Mouse (Mus musculus) frontal cortex, adult 2 months (tissue): ENCODE measurements around the gene Cmip. TPM values are rescaled to one million over a fixed set of nuclear protein-coding genes. Genes with fewer than 3 reads are reported as not detected.

ENCODE experiments used
- DNase-seq, 2 experiments: peaks; one replicate each; pipeline ENCODE4 v3.0.0; 2022; ENCODE audit warnings: low spot score in 1 of 2; ENCODE audit errors: extremely low spot score in 1 of 2
- polyA plus RNA-seq: library from polyadenylated mRNA; depleted of rRNA; stranded (reverse); fragments of >200 nt; gene quantifications from 2 replicates; pipeline ENCODE4 v1.2.3, GENCODE M21; 2012

Gene Cmip
- polyA plus RNA-seq, 1 experiment, result 159 TPM

- no peak for DNase-seq
These were observed 111.9 kb downstream of the Cmip start for GRCm38 (mm10) chr8:117368781-117369180.

GRCm38 (mm10) chr8:117370009-117370408 is 113.1 kb downstream of the Cmip start:
- no peak for DNase-seq

GRCm38 (mm10) chr8:117371189-117371588 is 114.3 kb downstream of the Cmip start:
- no peak for DNase-seq

- peak; percentile 55 to 73 for DNase-seq
These were observed 115.2 kb downstream of the Cmip start for GRCm38 (mm10) chr8:117372070-117372469.

GRCm38 (mm10) chr8:117373001-117373428 is 116.2 kb downstream of the Cmip start:
- no peak for DNase-seq

GRCm38 (mm10) chr8:117374087-117374486 is 117.2 kb downstream of the Cmip start:
- DNase-seq, result peak in 1 of 2 experiments; percentile 48

GRCm38 (mm10) chr8:117376997-117377396 is 120.1 kb downstream of the Cmip start:
- no peak for DNase-seq

- peak in 1 of 2 experiments; percentile 60 for DNase-seq
These were observed 121.8 kb downstream of the Cmip start for GRCm38 (mm10) chr8:117378625-117379024.

GRCm38 (mm10) chr8:117379131-117379530 is 122.3 kb downstream of the Cmip start:
- peak; percentile 69 to 89 for DNase-seq

GRCm38 (mm10) chr8:117380796-117381195 is 123.9 kb downstream of the Cmip start:
- DNase-seq, result peak; percentile 47 to 76

- DNase-seq, result peak in 1 of 2 experiments; percentile 62
These were observed 129.3 kb downstream of the Cmip start for GRCm38 (mm10) chr8:117386142-117386541.

- DNase-seq, result no peak
These were observed 130.8 kb downstream of the Cmip start for GRCm38 (mm10) chr8:117387642-117388041.

- DNase-seq, result no peak
These were observed 131.5 kb downstream of the Cmip start for GRCm38 (mm10) chr8:117388370-117388769.

- no peak for DNase-seq
These were observed 137.0 kb downstream of the Cmip start for GRCm38 (mm10) chr8:117393853-117394252.

GRCm38 (mm10) chr8:117395055-117395454 is 138.2 kb downstream of the Cmip start:
- DNase-seq, result peak; percentile 75 to 89

- no peak for DNase-seq
These were observed 140.0 kb downstream of the Cmip start for GRCm38 (mm10) chr8:117396884-117397283.

- peak in 1 of 2 experiments; percentile 65 for DNase-seq
These were observed 140.9 kb downstream of the Cmip start for GRCm38 (mm10) chr8:117397751-117398150.

- no peak for DNase-seq
These were observed 142.4 kb downstream of the Cmip start for GRCm38 (mm10) chr8:117399229-117399628.

GRCm38 (mm10) chr8:117400820-117401219 is 144.0 kb downstream of the Cmip start:
- no peak for DNase-seq

GRCm38 (mm10) chr8:117401880-117402279 is 145.0 kb downstream of the Cmip start:
- no peak for DNase-seq

- DNase-seq, result no peak
These were observed 146.2 kb downstream of the Cmip start for GRCm38 (mm10) chr8:117402911-117403704.
